In genomic region chr1:169530876-169531701, GRCm38 (mm10) we compare ENCODE assay signal across 7 mouse cellular contexts. TPM values are rescaled to one million over a fixed set of nuclear protein-coding genes. Genes with fewer than 3 reads are reported as not detected.
DNase-seq lines count a peak whose midpoint lies in the region; ATAC-seq and TF ChIP-seq lines count a peak whose summit lies in the region.

Gene Nuf2 (minus strand): TSS chr1:169531464.

- H3K27me3 ChIP-seq in embryonic facial prominence, embryonic 10.5 days (replicated peaks; ENCODE audit: low read depth, poor library complexity, severe bottlenecking), result no peaks in the 10 kb centered on the region
- no peaks in the 10 kb centered on the region for H3K27me3 ChIP-seq in intestine, postnatal 0 days (replicated peaks; ENCODE audit: control insufficient read depth, insufficient read depth, low read length)
- H3K27me3 ChIP-seq in midbrain, embryonic 12.5 days, result no peaks in the 10 kb centered on the region
- H3K27me3 ChIP-seq in small intestine, adult 2 months (ENCODE audit: control insufficient read depth, insufficient read depth, low read length), result no peaks in the 10 kb centered on the region

- peak within 1 kb of the TSS; percentile 84 for H3K27ac ChIP-seq in embryonic facial prominence, embryonic 10.5 days (replicated peaks)
- H3K27ac ChIP-seq in intestine, postnatal 0 days (ENCODE audit: low read depth, low read length), result peak within 1 kb of the TSS; percentile 87
- H3K27ac ChIP-seq in midbrain, embryonic 12.5 days (replicated peaks), result peak within 1 kb of the TSS; percentile 76
- H3K27ac ChIP-seq in small intestine, adult 2 months (ENCODE audit: insufficient read depth, low read depth, low read length), result peak within 1 kb of the TSS; percentile 77

- intact Hi-C loops in left cerebral cortex, postnatal 4 days (cut with DNase I), result loop anchor here (5.0 kb wide), 3 partner anchors 141 to 401 kb away; no protein-coding TSS in a partner anchor

- ATAC-seq in intestine, postnatal 0 days, result peak; percentile 100
- ATAC-seq in midbrain, embryonic 12.5 days (ENCODE audit: low FRiP score, low read depth), result peak; percentile 95

- peak within 1 kb of the TSS; percentile 65 for H3K4me3 ChIP-seq in embryonic facial prominence, embryonic 10.5 days
- peak within 1 kb of the TSS; percentile 78 for H3K4me3 ChIP-seq in intestine, postnatal 0 days (ENCODE audit: low read depth, low read length)
- H3K4me3 ChIP-seq in midbrain, embryonic 12.5 days, result peak within 1 kb of the TSS; percentile 68
- peak within 1 kb of the TSS; percentile 76 for H3K4me3 ChIP-seq in small intestine, adult 2 months (ENCODE audit: low read depth, low read length)

- peak; percentile 7; the same call in 1 of the 2 replicates for TF ChIP-seq CTCF in intestine, postnatal 0 days (IDR thresholded peaks at IDR 0.05; ENCODE audit: low read depth)
- TF ChIP-seq CTCF in small intestine, adult 2 months (IDR thresholded peaks at IDR 0.05; ENCODE audit: extremely low read depth, insufficient read length, insufficient replicate concordance, low read depth, low read length), result no peak

- H3K9me3 ChIP-seq in embryonic facial prominence, embryonic 10.5 days, result no peaks in the 10 kb centered on the region
- no peaks in the 10 kb centered on the region for H3K9me3 ChIP-seq in intestine, postnatal 0 days (ENCODE audit: control insufficient read depth)
- no peaks in the 10 kb centered on the region for H3K9me3 ChIP-seq in midbrain, embryonic 12.5 days

- DNase-seq in adrenal gland, postnatal 10 days, result peak; percentile 98
- DNase-seq in embryonic facial prominence, embryonic 10.5 days (ENCODE audit: low spot score), result peak; percentile 96
- DNase-seq in gonadal fat pad, adult 2 months (ENCODE audit: low read depth), result peak; percentile 90
- DNase-seq in left cerebral cortex, postnatal 4 days, result peak; percentile 98

- WGBS in embryonic facial prominence, embryonic 10.5 days, result under 1% methylated on average over 39 of the region's 39 CpGs
- WGBS in intestine, postnatal 0 days, result under 1% methylated on average over 39 of the region's 39 CpGs
- 0% methylated on average over 39 of the region's 39 CpGs for WGBS in midbrain, embryonic 12.5 days
- under 1% methylated on average over 39 of the region's 39 CpGs for WGBS in small intestine, adult 2 months

- peaks cover 12% of the 10 kb centered on the region for H3K4me1 ChIP-seq in embryonic facial prominence, embryonic 10.5 days
- H3K4me1 ChIP-seq in intestine, postnatal 0 days (replicated peaks; ENCODE audit: control insufficient read depth, insufficient read depth, low read length), result no peaks in the 10 kb centered on the region
- H3K4me1 ChIP-seq in midbrain, embryonic 12.5 days, result peaks cover 12% of the 10 kb centered on the region
- H3K4me1 ChIP-seq in small intestine, adult 2 months (ENCODE audit: control insufficient read depth, insufficient read depth, insufficient read length, low read length), result no peaks in the 10 kb centered on the region

- peaks cover 29% of the 10 kb centered on the region for H3K36me3 ChIP-seq in embryonic facial prominence, embryonic 10.5 days (replicated peaks)
- 0 out of 2 replicates have a peak, but pooled peaks cover 6% of the 10 kb centered on the region for H3K36me3 ChIP-seq in intestine, postnatal 0 days (ENCODE audit: control insufficient read depth, insufficient read depth)
- peaks cover 15% of the 10 kb centered on the region for H3K36me3 ChIP-seq in midbrain, embryonic 12.5 days
- no peaks in the 10 kb centered on the region for H3K36me3 ChIP-seq in small intestine, adult 2 months (ENCODE audit: control insufficient read depth, insufficient read depth, low read length)

- peak within 1 kb of the TSS; percentile 26; the same call in 1 of the 2 replicates for H3K9ac ChIP-seq in intestine, postnatal 0 days (ENCODE audit: low read depth, low read length)
- peak within 1 kb of the TSS; percentile 62 for H3K9ac ChIP-seq in midbrain, embryonic 12.5 days (replicated peaks)

- peak within 1 kb of the TSS; percentile 70 for H3K4me2 ChIP-seq in intestine, postnatal 0 days (replicated peaks; ENCODE audit: low read depth)
- peak within 1 kb of the TSS; percentile 65 for H3K4me2 ChIP-seq in midbrain, embryonic 12.5 days (replicated peaks)

- peak; percentile 74 for TF ChIP-seq POLR2A in small intestine, adult 2 months (IDR thresholded peaks at IDR 0.05; ENCODE audit: low read depth, low read length)

RNA-seq across cellular contexts. Expression of gene Nuf2, which starts in this region (rescaled TPM):
- total RNA-seq in adrenal gland, postnatal 10 days (2021), result 10 to 100 TPM; 12.4 to 13.4 TPM
- polyA plus RNA-seq in embryonic facial prominence, embryonic 10.5 days (2016; fragmentation: Nextera tagmentation; extraction: Ambion mirVana), result 75.8 and 75.9 TPM in 2 replicates
- 0.30 and 0.43 TPM in 2 replicates for polyA plus RNA-seq in gonadal fat pad, adult 2 months (2012; rRNA removed)
- polyA plus RNA-seq in intestine, postnatal 0 days (2015; fragmentation: Nextera tagmentation; extraction: Ambion mirVana), result 11.0 and 13.0 TPM in 2 replicates
- total RNA-seq in left cerebral cortex, postnatal 4 days (2021), result 1 to 10 TPM; 9.0 to 9.2 TPM
- polyA plus RNA-seq in midbrain, embryonic 12.5 days (2016; fragmentation: Nextera tagmentation; extraction: Ambion mirVana), result 62.4 and 69.7 TPM in 2 replicates
- polyA plus RNA-seq in small intestine, adult 2 months (2012; rRNA removed), result 0.13 and 0.35 TPM in 2 replicates

Comparison
In these comparisons a context has a peak if more than half of its experiments do, and no peak if none do; other contexts are left out.
1. Peak in every context shown above with its lines: DNase-seq, ATAC-seq, H3K4me3 ChIP-seq and H3K27ac ChIP-seq.
2. Peak in DNase-seq in gonadal fat pad, adult 2 months; RNA of the gene not detected or under 1 TPM.